Mouse (Mus musculus) midbrain, postnatal 0 days (tissue): ENCODE measurements around the gene Klf1. TPM values are rescaled to one million over a fixed set of nuclear protein-coding genes. Genes with fewer than 3 reads are reported as not detected.
A peak's percentile ranks its signal among the peaks of the same experiment; 100 is the strongest.
"Not testable (repeated sequence)": the region's sequence is repeated elsewhere in the genome, so short reads cannot be mapped to it uniquely, and the experiment has no call there.

ENCODE experiments used
- ATAC-seq: fragments of 200-750 bp; cut with Nextera tagmentation; 2 replicates; pipeline ENCODE4 v1.8.0; 2017; ENCODE audit warnings: moderate number of reproducible peaks, mild to moderate bottlenecking, moderate TSS enrichment, moderate library complexity; ENCODE audit not compliant: low FRiP score
- DNase-seq: peaks from one replicate; pipeline ENCODE4 v3.0.0-alpha.2; 2015; ENCODE audit warnings: low spot score
- H3K27ac ChIP-seq: fragments of 300-500 bp; sonication (generic); 2 replicates; pipeline ENCODE4 v1.5.1; 2014; ENCODE audit warnings: low read depth, mild to moderate bottlenecking, low read length, mixed read lengths
- H3K27me3 ChIP-seq: fragments of 300-500 bp; sonication (generic); 2 replicates; pipeline ENCODE4 v1.6.1; 2014; ENCODE audit warnings: low read length, control low read depth, mixed read lengths; ENCODE audit not compliant: insufficient read depth
- H3K36me3 ChIP-seq: fragments of 300-500 bp; sonication (generic); 2 replicates; pipeline ENCODE4 v1.6.1; 2014; ENCODE audit warnings: low read length, control low read depth, mixed read lengths; ENCODE audit not compliant: insufficient read depth
- H3K4me1 ChIP-seq: fragments of 300-500 bp; sonication (generic); 2 replicates; pipeline ENCODE4 v1.6.1; 2014; ENCODE audit warnings: mild to moderate bottlenecking, control low read depth, antibody characterized with exemption, low read length, mixed read lengths; ENCODE audit not compliant: insufficient read depth
- H3K4me2 ChIP-seq: fragments of 300-500 bp; sonication (generic); 2 replicates; pipeline ENCODE4 v1.6.1; 2014; ENCODE audit warnings: low read depth, mild to moderate bottlenecking, low read length, mixed read lengths; ENCODE audit not compliant: poor library complexity, severe bottlenecking
- H3K4me3 ChIP-seq: fragments of 300-500 bp; sonication (generic); 2 replicates; pipeline ENCODE4 v1.5.1; 2014; ENCODE audit warnings: low read depth, mild to moderate bottlenecking, low read length, moderate library complexity
- H3K9ac ChIP-seq: fragments of 300-500 bp; sonication (generic); replicated peaks from 2 replicates; pipeline ENCODE4 v1.6.1; 2014; ENCODE audit warnings: mild to moderate bottlenecking, low read length, moderate library complexity, mixed read lengths; ENCODE audit not compliant: poor library complexity, severe bottlenecking
- H3K9me3 ChIP-seq: fragments of 300-500 bp; sonication (generic); 2 replicates; pipeline ENCODE4 v1.6.1; 2016; ENCODE audit warnings: low read length, control low read depth
- CTCF ChIP-seq: IDR thresholded peaks from 2 replicates; pipeline ENCODE4 v1.5.1; 2016; ENCODE audit warnings: antibody characterized with exemption, mild to moderate bottlenecking
- WGBS: fragments of 180-500 bp; shearing (Covaris S2); extraction: QIAGEN DNeasy Blood & Tissue Kit; methylation state at CpG from one replicate; pipeline ENCODE4 v1.1.7; 2014; 5-methylcytosine and 5-hydroxymethylcytosine counted together
- polyA plus RNA-seq: library from polyadenylated mRNA; unstranded; fragments of >200 nt; fragmentation: Nextera tagmentation; extraction: Ambion mirVana; gene quantifications from 2 replicates; pipeline ENCODE4 v1.2.1, GENCODE M21; 2015
- total RNA-seq: library from RNA; depleted of rRNA; stranded (reverse); fragments of >200 nt; gene quantifications from 2 replicates; pipeline ENCODE4 v1.2.3, GENCODE M21; 2014

Gene Klf1
- total and polyA plus RNA-seq, 2 experiments from 2014 or later: 0.52 TPM; not detected in 1

DNA sequence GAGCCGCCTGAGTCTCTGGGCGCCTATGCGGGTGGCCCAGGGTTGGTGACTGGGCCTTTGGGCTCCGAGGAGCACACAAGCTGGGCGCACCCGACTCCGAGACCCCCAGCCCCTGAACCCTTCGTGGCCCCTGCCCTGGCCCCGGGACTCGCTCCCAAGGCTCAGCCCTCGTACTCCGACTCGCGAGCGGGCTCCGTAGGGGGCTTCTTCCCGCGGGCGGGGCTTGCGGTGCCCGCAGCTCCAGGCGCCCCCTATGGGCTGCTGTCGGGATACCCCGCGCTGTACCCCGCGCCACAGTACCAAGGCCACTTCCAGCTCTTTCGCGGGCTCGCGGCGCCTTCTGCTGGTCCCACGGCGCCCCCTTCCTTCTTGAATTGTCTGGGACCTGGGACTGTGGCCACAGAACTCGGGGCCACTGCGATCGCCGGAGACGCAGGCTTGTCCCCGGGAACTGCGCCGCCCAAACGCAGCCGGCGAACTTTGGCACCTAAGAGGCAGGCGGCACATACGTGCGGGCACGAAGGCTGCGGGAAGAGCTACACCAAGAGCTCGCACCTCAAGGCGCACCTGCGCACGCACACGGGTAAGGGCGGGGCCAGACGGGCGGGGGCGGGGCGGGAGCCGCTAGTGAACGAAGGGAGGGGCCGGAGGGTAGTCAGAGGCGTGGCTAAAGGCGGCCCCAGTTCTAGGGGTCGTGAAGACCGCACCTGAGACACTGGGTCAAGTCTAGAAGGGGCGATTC is 1.4 kb downstream of the Klf1 start:
- Histone ChIP-seq H3K9ac (peak overlapping the region; percentile 40), H3K4me2 (peak overlapping the region; percentile 95), H3K36me3 (0 out of 2 replicates have a peak, but pooled peaks cover 4% of the 10 kb centered on the region), H3K4me3 (peak overlapping the region; percentile 48), H3K27ac (no peak overlapping the region), H3K4me1 (peaks cover 9% of the 10 kb centered on the region), H3K9me3 (no peaks in the 10 kb centered on the region), H3K27me3 (no peaks in the 10 kb centered on the region; the same call in 1 of the 2 replicates)
- peak; percentile 85 for ATAC-seq
- DNase-seq: peak; percentile 83
- peak; percentile 77 for TF ChIP-seq CTCF
- 1% methylated on average over 67 of the region's 68 CpGs for WGBS

GRCm38 (mm10) chr8:84904351-84904750 is 2.6 kb downstream of the Klf1 start:
- no peak overlapping the region for H3K4me2 ChIP-seq
- H3K27me3 ChIP-seq: no peaks in the 10 kb centered on the region; the same call in 1 of the 2 replicates
- H3K4me3 ChIP-seq: no peak overlapping the region
- H3K9me3 ChIP-seq: no peaks in the 10 kb centered on the region
- WGBS: 91% methylated on average over 7 of the region's 7 CpGs
- H3K9ac ChIP-seq: no peak overlapping the region
- H3K4me1 ChIP-seq: peaks cover 9% of the 10 kb centered on the region
- TF ChIP-seq CTCF: no peak
- ATAC-seq (no peak), DNase-seq (no peak)
- no peak overlapping the region for H3K27ac ChIP-seq
- 0 out of 2 replicates have a peak, but pooled peaks cover 4% of the 10 kb centered on the region for H3K36me3 ChIP-seq

DNA sequence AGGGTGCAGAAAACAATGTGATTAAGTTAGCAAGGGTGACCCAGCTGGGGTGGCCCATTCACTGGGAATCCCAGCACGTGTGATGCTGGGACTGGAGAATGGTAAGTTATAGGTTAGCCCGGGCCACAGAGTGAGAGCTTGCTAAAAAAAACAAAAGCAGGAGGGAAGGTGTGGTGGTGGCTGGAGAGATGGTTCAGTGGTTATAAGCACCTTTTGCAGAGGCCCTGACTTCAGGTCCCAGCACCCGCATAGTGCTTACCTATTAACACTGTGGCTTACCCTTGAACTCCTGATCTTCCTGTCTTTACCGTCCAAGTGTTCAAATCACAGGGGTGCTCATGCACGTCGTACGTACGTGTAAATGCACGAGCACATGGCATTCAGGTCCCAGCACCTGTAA is 5.3 kb downstream of the Klf1 start:
- WGBS: 90% methylated on average over 9 of the region's 9 CpGs
- H3K9ac ChIP-seq: no peak overlapping the region
- H3K36me3 ChIP-seq: peaks cover 24% of the 10 kb centered on the region
- no peak overlapping the region for H3K4me3 ChIP-seq
- peaks cover 9% of the 10 kb centered on the region for H3K4me1 ChIP-seq
- no peak for TF ChIP-seq CTCF
- DNase-seq: no peak
- no peak for ATAC-seq
- no peak overlapping the region for H3K4me2 ChIP-seq
- H3K9me3 ChIP-seq: no peaks in the 10 kb centered on the region
- H3K27ac ChIP-seq: no peak overlapping the region
- no peaks in the 10 kb centered on the region; the same call in 1 of the 2 replicates for H3K27me3 ChIP-seq

DNA sequence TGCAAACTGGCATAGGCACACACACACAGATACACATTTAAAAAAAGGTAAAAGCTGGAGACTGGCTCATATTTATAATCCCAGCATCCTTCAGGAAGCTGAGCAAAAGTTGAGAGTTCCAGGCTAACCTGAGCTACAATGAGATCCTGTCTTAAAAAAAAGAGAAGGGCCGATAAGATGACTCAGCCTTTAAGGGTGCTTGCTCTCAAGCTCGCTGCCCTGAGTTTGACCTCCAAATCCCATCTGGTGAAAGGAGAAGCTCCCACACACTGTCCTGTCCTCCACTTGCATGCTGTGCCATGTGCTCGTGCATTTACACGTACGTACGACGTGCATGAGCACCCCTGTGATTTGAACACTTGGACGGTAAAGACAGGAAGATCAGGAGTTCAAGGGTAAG is 5.8 kb downstream of the Klf1 start:
- Histone ChIP-seq H3K4me2 (no peak overlapping the region), H3K4me1 (peaks cover 9% of the 10 kb centered on the region), H3K9me3 (no peaks in the 10 kb centered on the region), H3K9ac (no peak overlapping the region), H3K4me3 (no peak overlapping the region), H3K36me3 (peaks cover 28% of the 10 kb centered on the region), H3K27ac (no peak overlapping the region), H3K27me3 (no peaks in the 10 kb centered on the region; the same call in 1 of the 2 replicates)
- DNase-seq (no peak), ATAC-seq (no peak)
- 77% methylated on average over 8 of the region's 8 CpGs for WGBS
- TF ChIP-seq CTCF: no peak

- not testable (repeated sequence) for H3K9ac ChIP-seq, H3K27me3 ChIP-seq, H3K27ac ChIP-seq, H3K4me1 ChIP-seq, H3K9me3 ChIP-seq, DNase-seq, ATAC-seq
- 30% methylated on average over 7 of the region's 7 CpGs for WGBS
- H3K4me3 ChIP-seq: peak overlapping the region; percentile 29; the same call in 1 of the 2 replicates
- H3K36me3 ChIP-seq: peaks cover 33% of the 10 kb centered on the region
- peak overlapping the region; percentile 45 for H3K4me2 ChIP-seq
These were observed 6.3 kb downstream of the Klf1 start for GRCm38 (mm10) chr8:84907979-84908378.

- WGBS: 3% methylated on average over 45 of the region's 45 CpGs
- peak within 1 kb of the TSS; percentile 29 for H3K4me3 ChIP-seq
- H3K27me3 ChIP-seq: no peaks in the 10 kb centered on the region; the same call in 1 of the 2 replicates
- H3K4me1 ChIP-seq: no peaks in the 10 kb centered on the region
- H3K36me3 ChIP-seq: peaks cover 38% of the 10 kb centered on the region
- peak within 1 kb of the TSS; percentile 45 for H3K4me2 ChIP-seq
- H3K9me3 ChIP-seq: no peaks in the 10 kb centered on the region
- peak; percentile 95 for DNase-seq
- H3K27ac ChIP-seq: 0 out of 2 replicates have a peak within 1 kb of the TSS, but pooled peaks have one; percentile 32
- ATAC-seq: peak; percentile 63; the same call in 1 of the 2 replicates
- TF ChIP-seq CTCF: no peak
- H3K9ac ChIP-seq: peak within 1 kb of the TSS; percentile 39
These were observed 6.9 kb downstream of the Klf1 start, which contains the start of gene Dnase2a for GRCm38 (mm10) chr8:84908421-84909161. Dnase2a (plus strand) TSS chr8:84908560.
